Mouse (Mus musculus) cerebellum, adult 2 months (tissue): ENCODE measurements at regions not wholly inside any gene's neighbourhood (a gene's known extent, or its start where the extent isn't known, plus 50 kb on each side); places are given as distances from the start of the nearest gene placed in this dataset.

Experiments
- CTCF ChIP-seq: fragments of 200-500 bp; IDR thresholded peaks from 2 replicates; pipeline ENCODE4 v1.5.1; 2011; ENCODE audit warnings: low read depth, mild to moderate bottlenecking, control low read depth, low read length, moderate library complexity, borderline replicate concordance; ENCODE audit not compliant: insufficient read depth
- POLR2A ChIP-seq: fragments of 200-500 bp; IDR thresholded peaks from 2 replicates; pipeline ENCODE4 v1.6.1; 2011; ENCODE audit warnings: low read length, control low read depth, borderline replicate concordance; ENCODE audit not compliant: insufficient read depth

GRCm38 (mm10) chr2:170205591-170206441 lies 57.9 kb upstream of the Zfp217 start:
- TF ChIP-seq CTCF (no peak), POLR2A (no peak)
